Mouse (Mus musculus): ENCODE measurements around the gene Kcnq1. TPM values are rescaled to one million over a fixed set of nuclear protein-coding genes. Genes with fewer than 3 reads are reported as not detected.

The Kcnq1 gene
- total and polyA plus RNA-seq, 3 experiments = 0.63 to 0.96 TPM; not detected in 1

DNA sequence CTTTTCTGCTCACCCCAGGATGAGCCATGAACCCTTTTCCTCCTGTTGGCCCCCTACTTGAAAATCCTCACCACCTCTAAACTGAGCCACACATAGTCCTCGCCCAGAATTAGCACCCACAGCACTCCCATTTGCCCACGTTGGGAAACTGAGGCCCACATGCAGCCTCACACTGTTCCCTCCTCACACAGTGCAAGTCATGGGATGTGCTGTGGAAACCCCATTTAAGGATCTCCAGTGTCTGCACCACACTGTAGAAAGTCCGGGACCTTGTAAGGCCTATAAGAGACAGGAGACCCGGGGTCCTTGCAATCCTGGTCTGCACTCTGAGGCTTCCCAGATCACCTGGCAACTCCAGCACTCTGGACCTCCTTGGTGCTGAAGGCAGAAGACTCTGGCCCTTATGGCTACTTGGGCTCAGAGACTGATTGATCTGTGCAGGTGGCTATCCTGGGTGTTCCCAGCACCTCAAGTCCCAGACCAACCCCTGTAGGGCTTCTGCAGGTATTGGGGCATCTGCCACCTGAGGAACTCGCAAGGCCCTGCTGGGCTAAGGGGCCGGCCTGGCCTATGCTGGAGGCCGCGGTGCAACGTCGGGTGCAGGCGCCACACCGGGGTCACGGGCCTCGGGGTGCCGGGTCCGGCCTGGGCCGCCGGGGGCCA is 331.2 kb downstream of the Kcnq1 start:
- TF ChIP-seq EP300 (IDR thresholded peaks at IDR 0.05; ENCODE audit: low read depth in 1 of 2, low read length in 2 of 2) (no peak), RCOR1 (IDR thresholded peaks at IDR 0.05; ENCODE audit: low read depth, low read length) (no peak), CHD1 (IDR thresholded peaks at IDR 0.05; ENCODE audit: low read depth, low read length) (no peak), ETS1 (IDR thresholded peaks at IDR 0.05; ENCODE audit: low read depth, low read length) (no peak), TCF12 (IDR thresholded peaks at IDR 0.05; ENCODE audit: low read depth, low read length) (no peak), POLR2AphosphoS5 (IDR thresholded peaks at IDR 0.05; ENCODE audit: borderline replicate concordance, low read depth, low read length) (no peak), GABPA (IDR thresholded peaks at IDR 0.05; ENCODE audit: low read depth, low read length) (no peak), NELFE (IDR thresholded peaks at IDR 0.05; ENCODE audit: low read depth, low read length) (no peak), SIN3A (IDR thresholded peaks at IDR 0.05; ENCODE audit: low read length) (no peak), MAFK (IDR thresholded peaks at IDR 0.05; ENCODE audit: borderline replicate concordance, low read depth, low read length) (no peak), MAZ (IDR thresholded peaks at IDR 0.05; ENCODE audit: low read depth, low read length) (no peak), ZNF384 (IDR thresholded peaks at IDR 0.05; ENCODE audit: low read depth, low read length) (no peak), HCFC1 (IDR thresholded peaks at IDR 0.05; ENCODE audit: low read depth, low read length) (no peak), POLR2AphosphoS2 (IDR thresholded peaks at IDR 0.05; ENCODE audit: low read length) (no peak), MYC (IDR thresholded peaks at IDR 0.05; ENCODE audit: low read depth, low read length) (no peak), USF2 (IDR thresholded peaks at IDR 0.05; ENCODE audit: borderline replicate concordance in 1 of 2, insufficient read depth in 1 of 2, low read depth in 1 of 2, low read length in 2 of 2) (no peak), RAD21 (IDR thresholded peaks at IDR 0.05; ENCODE audit: low read depth, low read length) (no peak), ZMIZ1 (IDR thresholded peaks at IDR 0.05; ENCODE audit: low read depth, low read length) (no peak), USF1 (IDR thresholded peaks at IDR 0.05; ENCODE audit: low read depth, low read length) (no peak)
- no peak overlapping the region for H3K4me3 ChIP-seq (ENCODE audit: control insufficient read depth in 1 of 2, insufficient read depth in 1 of 2, low read depth in 2 of 2, low read length in 2 of 2)
- no peaks in the 10 kb centered on the region; a peak in 1 of 4 replicates for H3K27me3 ChIP-seq (ENCODE audit: control insufficient read depth in 1 of 2, insufficient read depth in 2 of 2, low read length in 2 of 2)

More for the DNA sequence above, 331.2 kb downstream of the Kcnq1 start:
- Histone ChIP-seq H3K27ac (ENCODE audit: control insufficient read depth, low read depth, low read length) (no peak overlapping the region), H3K9me3 (replicated peaks; ENCODE audit: insufficient read depth, low read length) (no peaks in the 10 kb centered on the region), H3K9ac (ENCODE audit: control insufficient read depth, low read depth, low read length, poor library complexity, severe bottlenecking) (no peak overlapping the region), H3K4me1 (ENCODE audit: control insufficient read depth in 1 of 2, insufficient read depth in 2 of 2, low read length in 2 of 2) (no peaks in the 10 kb centered on the region), H3K79me2 (ENCODE audit: control insufficient read depth, insufficient read depth, low read length, poor library complexity) (no peaks in the 10 kb centered on the region), H3K36me3 (ENCODE audit: control insufficient read depth in 1 of 2, insufficient read depth in 2 of 2, low read length in 2 of 2) (no peaks in the 10 kb centered on the region)
- no peak for DNase-seq (ENCODE audit: low read depth, low spot score)

All from MEL (cell line).